Mouse (Mus musculus): ENCODE results near the gene Itih5. TPM values are rescaled to one million over a fixed set of nuclear protein-coding genes. Genes with fewer than 3 reads are reported as not detected.

The Itih5 gene
- total and polyA plus RNA-seq, 3 experiments, result not detected

DNA sequence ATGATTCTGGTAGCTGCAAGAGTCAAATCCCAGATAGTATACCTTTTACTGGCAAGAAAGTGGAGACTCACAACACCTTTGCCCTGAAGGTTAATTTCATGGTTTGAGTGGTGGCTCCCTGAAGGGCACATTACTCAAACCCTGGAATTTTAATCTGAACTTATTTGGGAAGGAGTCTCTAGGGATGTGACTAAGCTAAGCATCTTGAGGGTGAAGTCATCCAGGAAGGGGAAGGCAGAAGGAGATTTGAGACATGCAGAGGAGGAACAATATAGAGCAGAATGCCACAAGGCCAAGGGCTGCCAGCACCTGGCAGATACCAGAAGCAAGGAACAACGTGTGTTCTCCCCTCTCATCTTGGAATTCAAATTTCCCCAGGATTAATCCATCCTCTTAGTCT, 34.6 kb upstream of the Itih5 start:
- no peaks in the 10 kb centered on the region for H3K9me3 ChIP-seq (replicated peaks; ENCODE audit: insufficient read depth, low read length)
- no peak overlapping the region for H3K27ac ChIP-seq (ENCODE audit: control insufficient read depth, low read depth, low read length)
- H3K27me3 ChIP-seq (ENCODE audit: control insufficient read depth in 1 of 2, insufficient read depth in 2 of 2, low read length in 2 of 2), result peaks cover 0 to 8% of the 10 kb centered on the region in 2 experiments
- H3K4me1 ChIP-seq (ENCODE audit: control insufficient read depth in 1 of 2, insufficient read depth in 2 of 2, low read length in 2 of 2), result no peaks in the 10 kb centered on the region
- DNase-seq (ENCODE audit: low read depth, low spot score), result no peak
- H3K79me2 ChIP-seq (ENCODE audit: control insufficient read depth, insufficient read depth, low read length, poor library complexity), result no peaks in the 10 kb centered on the region
- no peaks in the 10 kb centered on the region for H3K36me3 ChIP-seq (ENCODE audit: control insufficient read depth in 1 of 2, insufficient read depth in 2 of 2, low read length in 2 of 2)
- H3K4me3 ChIP-seq (ENCODE audit: control insufficient read depth in 1 of 2, insufficient read depth in 1 of 2, low read depth in 2 of 2, low read length in 2 of 2), result no peak overlapping the region
- TF ChIP-seq NRF1 (IDR thresholded peaks at IDR 0.05; ENCODE audit: insufficient read depth, low read depth, low read length, poor library complexity, severe bottlenecking) (no peak), ZC3H11A (IDR thresholded peaks at IDR 0.05; ENCODE audit: low read depth, low read length) (no peak), KAT2A (conservative IDR thresholded peaks at IDR 0.05; ENCODE audit: low read depth, low read length) (no peak), MAFK (IDR thresholded peaks at IDR 0.05; ENCODE audit: borderline replicate concordance, low read depth, low read length) (no peak), SIN3A (IDR thresholded peaks at IDR 0.05; ENCODE audit: low read length) (no peak), TAL1 (IDR thresholded peaks at IDR 0.05; ENCODE audit: low read length) (no peak), TCF12 (IDR thresholded peaks at IDR 0.05; ENCODE audit: low read depth, low read length) (no peak), RAD21 (IDR thresholded peaks at IDR 0.05; ENCODE audit: low read depth, low read length) (no peak)
- no peak overlapping the region for H3K9ac ChIP-seq (ENCODE audit: control insufficient read depth, low read depth, low read length, poor library complexity, severe bottlenecking)

DNA sequence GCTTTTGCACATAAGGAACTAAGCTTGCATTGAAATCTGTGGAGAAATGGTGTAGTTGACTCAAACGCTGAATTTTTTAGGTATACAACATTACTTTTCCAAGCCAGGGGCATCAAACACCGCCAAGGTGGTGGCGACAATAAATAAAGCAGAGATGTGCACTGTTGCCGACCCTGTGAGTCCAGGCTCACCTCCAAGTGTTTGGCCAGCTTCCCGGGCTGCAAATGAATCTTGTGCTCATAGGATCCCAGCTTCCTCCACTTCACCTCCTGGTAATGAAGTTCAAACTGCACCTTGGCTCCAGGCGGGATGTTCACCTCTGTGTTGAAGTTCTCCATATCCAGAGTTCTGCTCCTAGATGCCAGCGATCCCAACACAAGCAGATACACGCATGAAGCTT, 34.1 kb upstream of the Itih5 start:
- no peak overlapping the region for H3K9ac ChIP-seq (ENCODE audit: control insufficient read depth, low read depth, low read length, poor library complexity, severe bottlenecking)
- TF ChIP-seq SMC3 (IDR thresholded peaks at IDR 0.05; ENCODE audit: low read depth, low read length), result no peak
- TF ChIP-seq ZNF384 (IDR thresholded peaks at IDR 0.05; ENCODE audit: low read depth, low read length), result no peak
- TF ChIP-seq ETS1 (IDR thresholded peaks at IDR 0.05; ENCODE audit: low read depth, low read length), result no peak
- TF ChIP-seq MAFK (IDR thresholded peaks at IDR 0.05; ENCODE audit: borderline replicate concordance, low read depth, low read length), result no peak
- TF ChIP-seq RCOR1 (IDR thresholded peaks at IDR 0.05; ENCODE audit: low read depth, low read length), result no peak
- TF ChIP-seq GABPA (IDR thresholded peaks at IDR 0.05; ENCODE audit: low read depth, low read length), result no peak
- no peak for TF ChIP-seq NELFE (IDR thresholded peaks at IDR 0.05; ENCODE audit: low read depth, low read length)
- TF ChIP-seq HCFC1 (IDR thresholded peaks at IDR 0.05; ENCODE audit: low read depth, low read length), result no peak
- no peak for TF ChIP-seq POLR2A (IDR thresholded peaks at IDR 0.05; ENCODE audit: control insufficient read depth in 1 of 2, insufficient read depth in 1 of 2, low read depth in 1 of 2, low read length in 2 of 2, poor library complexity in 1 of 2)
- TF ChIP-seq TCF12 (IDR thresholded peaks at IDR 0.05; ENCODE audit: low read depth, low read length), result no peak
- no peak for TF ChIP-seq SIN3A (IDR thresholded peaks at IDR 0.05; ENCODE audit: low read length)
- no peak for TF ChIP-seq MYC (IDR thresholded peaks at IDR 0.05; ENCODE audit: low read depth, low read length)
- no peak for TF ChIP-seq ZC3H11A (IDR thresholded peaks at IDR 0.05; ENCODE audit: low read depth, low read length)
- TF ChIP-seq E2F4 (IDR thresholded peaks at IDR 0.05; ENCODE audit: borderline replicate concordance, low read depth, low read length), result no peak
- no peak for TF ChIP-seq USF2 (IDR thresholded peaks at IDR 0.05; ENCODE audit: borderline replicate concordance in 1 of 2, insufficient read depth in 1 of 2, low read depth in 1 of 2, low read length in 2 of 2)
- TF ChIP-seq EP300 (IDR thresholded peaks at IDR 0.05; ENCODE audit: low read depth in 1 of 2, low read length in 2 of 2), result no peak
- TF ChIP-seq TBP (IDR thresholded peaks at IDR 0.05; ENCODE audit: low read depth, low read length), result no peak
- TF ChIP-seq UBTF (IDR thresholded peaks at IDR 0.05; ENCODE audit: borderline replicate concordance, insufficient read depth, low read depth, low read length), result no peak
- DNase-seq (ENCODE audit: low read depth, low spot score), result no peak
- no peaks in the 10 kb centered on the region for H3K36me3 ChIP-seq (ENCODE audit: control insufficient read depth in 1 of 2, insufficient read depth in 2 of 2, low read length in 2 of 2)
- H3K9me3 ChIP-seq (replicated peaks; ENCODE audit: insufficient read depth, low read length), result no peaks in the 10 kb centered on the region
- no peak overlapping the region for H3K27ac ChIP-seq (ENCODE audit: control insufficient read depth, low read depth, low read length)
- H3K4me3 ChIP-seq (ENCODE audit: control insufficient read depth in 1 of 2, insufficient read depth in 1 of 2, low read depth in 2 of 2, low read length in 2 of 2), result no peak overlapping the region
- H3K79me2 ChIP-seq (ENCODE audit: control insufficient read depth, insufficient read depth, low read length, poor library complexity), result no peaks in the 10 kb centered on the region
- no peaks in the 10 kb centered on the region for H3K4me1 ChIP-seq (ENCODE audit: control insufficient read depth in 1 of 2, insufficient read depth in 2 of 2, low read length in 2 of 2)
- peaks cover 0 to 8% of the 10 kb centered on the region in 2 experiments for H3K27me3 ChIP-seq (ENCODE audit: control insufficient read depth in 1 of 2, insufficient read depth in 2 of 2, low read length in 2 of 2)
